Mouse (Mus musculus): ENCODE results near the gene Arih1. TPM values are rescaled to one million over a fixed set of nuclear protein-coding genes. Genes with fewer than 3 reads are reported as not detected.
"Not testable (repeated sequence)": the region's sequence is repeated elsewhere in the genome, so short reads cannot be mapped to it uniquely, and the experiment has no call there.

Gene Arih1
- polyA plus RNA-seq, 1 experiment from 2014 or later: 18.3 TPM

DNA sequence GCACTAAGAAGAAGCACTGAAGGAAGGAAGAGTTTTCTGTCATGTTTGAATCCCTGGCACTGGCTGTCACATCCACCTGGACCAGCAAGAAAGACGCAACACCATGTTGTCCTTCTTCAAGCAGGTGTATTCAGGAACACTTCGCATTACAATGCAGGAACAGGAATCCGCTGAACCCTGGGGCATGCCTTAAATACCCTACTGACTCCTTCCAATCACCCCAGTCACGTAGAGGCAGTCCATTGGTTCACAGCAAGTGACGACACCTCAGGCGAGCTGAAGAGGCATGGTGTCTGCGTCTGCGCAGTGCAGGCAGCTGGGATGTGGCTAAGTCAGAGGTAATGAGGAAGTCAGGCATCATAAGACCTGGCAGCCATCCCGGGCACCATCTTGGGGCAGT lies 116.8 kb downstream of the Arih1 start:
- Histone ChIP-seq H3K27me3 (ENCODE audit: control insufficient read depth, insufficient read depth, low read length) (no peaks in the 10 kb centered on the region), H3K4me3 (ENCODE audit: low read length) (no peak overlapping the region), H3K9ac (ENCODE audit: low read depth, low read length) (no peak overlapping the region), H3K36me3 (ENCODE audit: control insufficient read depth, insufficient read depth, low read length) (no peaks in the 10 kb centered on the region), H3K4me1 (ENCODE audit: control insufficient read depth, insufficient read depth, low read length) (no peaks in the 10 kb centered on the region), H3K27ac (ENCODE audit: low read depth, low read length) (no peak overlapping the region), H3K9me3 (ENCODE audit: control insufficient read depth, low read length) (peaks cover 3% of the 10 kb centered on the region; the same call in 1 of the 2 replicates), H3K4me2 (replicated peaks; ENCODE audit: low read depth, low read length) (no peak overlapping the region)
- ATAC-seq (ENCODE audit: low FRiP score, low TSS enrichment): no peak
- WGBS: 89% methylated on average over 9 of the region's 9 CpGs

DNA sequence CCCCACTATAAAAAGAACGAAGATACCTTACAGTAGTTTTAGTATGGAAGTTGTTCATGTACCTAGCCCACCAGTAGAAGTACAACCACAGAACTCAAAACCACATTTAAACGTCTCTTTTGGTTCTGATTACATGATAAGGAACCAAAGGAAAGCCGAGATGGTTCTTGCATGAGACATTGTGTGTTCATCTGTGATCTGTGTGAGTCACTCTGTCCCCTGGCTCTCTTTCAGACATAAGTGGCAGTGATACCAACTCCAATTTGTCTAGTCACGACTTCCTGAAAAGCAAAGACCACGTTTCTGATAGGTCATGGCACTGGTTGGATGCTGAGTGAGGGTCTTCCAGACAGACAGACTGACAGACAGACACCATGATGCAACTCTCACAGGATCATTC lies 117.2 kb downstream of the Arih1 start:
- ATAC-seq (ENCODE audit: low FRiP score, low TSS enrichment): no peak
- H3K4me3 ChIP-seq (ENCODE audit: low read length): no peak overlapping the region
- no peak overlapping the region for H3K9ac ChIP-seq (ENCODE audit: low read depth, low read length)
- H3K27ac ChIP-seq (ENCODE audit: low read depth, low read length): no peak overlapping the region
- no peaks in the 10 kb centered on the region for H3K36me3 ChIP-seq (ENCODE audit: control insufficient read depth, insufficient read depth, low read length)
- no peak overlapping the region for H3K4me2 ChIP-seq (replicated peaks; ENCODE audit: low read depth, low read length)
- H3K9me3 ChIP-seq (ENCODE audit: control insufficient read depth, low read length): peaks cover 3% of the 10 kb centered on the region; the same call in 1 of the 2 replicates
- no peaks in the 10 kb centered on the region for H3K4me1 ChIP-seq (ENCODE audit: control insufficient read depth, insufficient read depth, low read length)
- no peaks in the 10 kb centered on the region for H3K27me3 ChIP-seq (ENCODE audit: control insufficient read depth, insufficient read depth, low read length)
- WGBS: 75% methylated on average over 5 of the region's 5 CpGs

DNA sequence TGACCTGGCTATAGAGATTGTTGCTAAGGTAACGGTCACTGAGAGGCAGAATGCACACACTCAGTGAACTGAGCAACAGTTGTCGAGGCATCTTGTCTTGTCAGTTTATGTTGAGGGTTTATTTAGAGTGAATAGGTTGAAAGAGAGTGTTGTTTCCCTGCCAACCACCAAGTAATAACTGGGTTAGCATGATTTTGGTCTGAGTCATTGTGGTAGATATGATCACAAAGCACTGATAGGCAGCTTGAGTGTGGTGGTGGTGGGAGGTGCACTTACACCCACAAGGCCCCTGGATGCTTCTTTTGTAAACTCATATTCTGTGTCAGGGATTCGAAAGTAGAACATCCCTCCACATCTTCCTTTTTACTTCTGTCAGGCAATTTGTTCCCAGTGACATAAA lies 125.9 kb downstream of the Arih1 start:
- ATAC-seq (ENCODE audit: low FRiP score, low TSS enrichment); H3K27ac ChIP-seq (ENCODE audit: low read depth, low read length); H3K4me1 ChIP-seq (ENCODE audit: control insufficient read depth, insufficient read depth, low read length); H3K4me2 ChIP-seq (replicated peaks; ENCODE audit: low read depth, low read length); H3K9me3 ChIP-seq (ENCODE audit: control insufficient read depth, low read length); H3K4me3 ChIP-seq (ENCODE audit: low read length); H3K36me3 ChIP-seq (ENCODE audit: control insufficient read depth, insufficient read depth, low read length); H3K9ac ChIP-seq (ENCODE audit: low read depth, low read length); H3K27me3 ChIP-seq (ENCODE audit: control insufficient read depth, insufficient read depth, low read length): not testable (repeated sequence)
- WGBS: no CpG with 5 or more reads among the region's 3 CpGs

DNA sequence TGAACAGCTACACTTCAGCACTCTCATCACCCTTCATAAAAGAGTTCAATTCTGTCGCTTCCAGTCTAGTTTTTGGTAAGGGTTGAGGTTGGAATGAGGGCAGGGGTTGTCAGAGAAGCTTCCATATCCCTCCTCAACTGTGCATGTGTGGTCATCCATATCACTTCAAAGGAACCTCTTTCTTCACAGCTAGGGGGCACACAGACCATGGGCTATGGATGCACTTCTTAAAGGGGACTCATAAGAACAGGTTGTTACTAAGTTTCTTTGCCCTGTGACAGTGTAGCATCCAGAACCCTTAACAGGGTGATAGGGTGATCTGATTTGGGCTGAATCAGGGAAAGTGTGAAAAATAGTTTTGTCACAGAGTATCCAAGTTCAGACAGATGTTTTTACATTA lies 128.4 kb downstream of the Arih1 start:
- H3K27me3 ChIP-seq (ENCODE audit: control insufficient read depth, insufficient read depth, low read length); H3K4me3 ChIP-seq (ENCODE audit: low read length); H3K9ac ChIP-seq (ENCODE audit: low read depth, low read length); H3K36me3 ChIP-seq (ENCODE audit: control insufficient read depth, insufficient read depth, low read length); H3K4me2 ChIP-seq (replicated peaks; ENCODE audit: low read depth, low read length); H3K4me1 ChIP-seq (ENCODE audit: control insufficient read depth, insufficient read depth, low read length); H3K27ac ChIP-seq (ENCODE audit: low read depth, low read length); H3K9me3 ChIP-seq (ENCODE audit: control insufficient read depth, low read length); ATAC-seq (ENCODE audit: low FRiP score, low TSS enrichment): not testable (repeated sequence)
- whole genome bisulfite sequencing: 64% methylated on average over 1 of the region's 1 CpGs

DNA sequence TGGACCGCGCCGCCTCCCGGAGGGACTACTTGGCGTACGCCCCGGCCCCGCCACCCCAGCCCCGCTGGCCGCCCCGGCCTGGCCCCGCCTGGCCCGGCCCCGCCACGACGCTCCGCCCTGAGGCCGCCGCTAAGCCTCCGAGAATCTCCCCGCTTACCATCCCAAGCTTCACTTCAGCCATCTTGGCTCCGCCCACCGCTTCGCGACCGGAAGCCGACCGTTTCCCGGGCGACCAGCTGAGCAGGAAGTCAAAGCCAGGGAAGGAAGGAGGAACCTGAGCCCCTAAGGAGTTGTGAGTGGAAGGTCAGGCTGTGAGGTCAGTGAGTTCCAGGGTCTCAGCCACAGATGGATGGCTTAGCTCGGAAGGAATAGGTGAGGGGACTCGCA lies 133.2 kb downstream of the Arih1 start, which contains the start of gene Bbs4:
Gene Bbs4, minus strand, starts transcription at position 256 of the 387 bp plus-strand sequence.
- ATAC-seq (ENCODE audit: low FRiP score, low TSS enrichment): peak; percentile 97
- peak within 1 kb of the TSS; percentile 73 for H3K9ac ChIP-seq (ENCODE audit: low read depth, low read length)
- H3K9me3 ChIP-seq (ENCODE audit: control insufficient read depth, low read length): no peaks in the 10 kb centered on the region
- peak within 1 kb of the TSS; percentile 55 for H3K4me3 ChIP-seq (ENCODE audit: low read length)
- H3K4me1 ChIP-seq (ENCODE audit: control insufficient read depth, insufficient read depth, low read length): no peaks in the 10 kb centered on the region; the same call in 1 of the 2 replicates
- H3K36me3 ChIP-seq (ENCODE audit: control insufficient read depth, insufficient read depth, low read length): no peaks in the 10 kb centered on the region
- H3K4me2 ChIP-seq (replicated peaks; ENCODE audit: low read depth, low read length): peak within 1 kb of the TSS; percentile 45
- peak within 1 kb of the TSS; percentile 75 for H3K27ac ChIP-seq (ENCODE audit: low read depth, low read length)
- H3K27me3 ChIP-seq (ENCODE audit: control insufficient read depth, insufficient read depth, low read length): no peaks in the 10 kb centered on the region
- 1% methylated on average over 32 of the region's 32 CpGs for WGBS

DNA sequence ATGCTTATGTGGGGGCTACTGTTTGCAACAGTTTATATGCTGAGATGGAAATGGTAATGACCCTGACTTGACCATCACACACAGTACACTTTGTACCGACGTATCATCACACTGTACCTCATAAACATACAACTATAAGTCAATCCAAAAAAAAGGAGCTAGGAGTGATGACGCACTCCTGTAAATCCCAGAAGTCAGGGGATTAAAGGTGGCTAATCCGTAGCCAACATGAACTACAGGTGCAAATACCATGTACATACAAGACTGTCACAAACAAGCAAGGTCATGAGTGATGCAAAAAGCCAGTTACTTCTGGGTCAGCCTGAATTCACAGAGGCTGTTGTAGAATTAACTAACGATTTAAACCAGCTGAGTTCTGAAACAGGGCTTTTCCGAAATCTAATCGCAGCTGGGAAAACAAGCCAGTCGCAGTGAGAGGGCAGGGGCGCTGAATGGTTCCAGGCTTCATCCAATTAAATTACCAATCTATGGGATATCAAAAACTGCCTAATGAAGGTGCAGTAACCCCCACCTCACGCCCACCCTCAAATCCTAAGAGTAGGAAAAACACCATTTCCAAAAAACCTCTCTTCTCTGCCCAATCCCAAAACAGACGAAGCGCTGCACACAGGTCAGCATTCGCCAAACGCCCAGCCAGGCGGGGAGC lies 133.7 kb downstream of the Arih1 start:
- peak overlapping the region; percentile 75 for H3K27ac ChIP-seq (ENCODE audit: low read depth, low read length)
- no peaks in the 10 kb centered on the region; the same call in 1 of the 2 replicates for H3K4me1 ChIP-seq (ENCODE audit: control insufficient read depth, insufficient read depth, low read length)
- H3K27me3 ChIP-seq (ENCODE audit: control insufficient read depth, insufficient read depth, low read length): no peaks in the 10 kb centered on the region
- no peaks in the 10 kb centered on the region for H3K36me3 ChIP-seq (ENCODE audit: control insufficient read depth, insufficient read depth, low read length)
- peak overlapping the region; percentile 55 for H3K4me3 ChIP-seq (ENCODE audit: low read length)
- peak overlapping the region; percentile 73 for H3K9ac ChIP-seq (ENCODE audit: low read depth, low read length)
- peak overlapping the region; percentile 45 for H3K4me2 ChIP-seq (replicated peaks; ENCODE audit: low read depth, low read length)
- ATAC-seq (ENCODE audit: low FRiP score, low TSS enrichment): no peak
- H3K9me3 ChIP-seq (ENCODE audit: control insufficient read depth, low read length): no peaks in the 10 kb centered on the region
- WGBS: 10% methylated on average over 15 of the region's 15 CpGs

DNA sequence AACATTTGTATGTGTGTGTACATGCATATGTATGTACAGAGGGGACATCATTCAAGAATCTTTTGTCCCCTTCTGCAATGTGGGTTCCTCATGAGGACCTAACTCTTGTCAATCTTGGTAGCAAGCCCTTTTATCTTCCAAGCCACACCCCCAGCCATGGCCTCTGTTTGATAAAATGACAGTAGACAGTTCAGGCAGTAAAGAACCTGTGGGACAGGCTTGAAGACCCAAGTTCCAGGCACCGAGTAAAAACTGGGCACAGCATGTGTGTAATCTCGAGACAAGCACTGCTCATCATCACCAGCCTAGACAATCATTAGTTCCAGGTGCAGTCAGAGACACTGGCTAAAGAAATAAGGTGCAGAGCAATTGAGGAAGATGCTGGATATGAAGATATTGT lies 140.2 kb downstream of the Arih1 start:
- H3K4me1 ChIP-seq (ENCODE audit: control insufficient read depth, insufficient read depth, low read length): no peaks in the 10 kb centered on the region
- no peaks in the 10 kb centered on the region for H3K9me3 ChIP-seq (ENCODE audit: control insufficient read depth, low read length)
- no peaks in the 10 kb centered on the region for H3K27me3 ChIP-seq (ENCODE audit: control insufficient read depth, insufficient read depth, low read length)
- no peak overlapping the region for H3K9ac ChIP-seq (ENCODE audit: low read depth, low read length)
- no peaks in the 10 kb centered on the region for H3K36me3 ChIP-seq (ENCODE audit: control insufficient read depth, insufficient read depth, low read length)
- H3K27ac ChIP-seq (ENCODE audit: low read depth, low read length): no peak overlapping the region
- H3K4me3 ChIP-seq (ENCODE audit: low read length): no peak overlapping the region
- ATAC-seq (ENCODE audit: low FRiP score, low TSS enrichment): no peak
- WGBS: 82% methylated on average over 2 of the region's 2 CpGs
- H3K4me2 ChIP-seq (replicated peaks; ENCODE audit: low read depth, low read length): no peak overlapping the region

DNA sequence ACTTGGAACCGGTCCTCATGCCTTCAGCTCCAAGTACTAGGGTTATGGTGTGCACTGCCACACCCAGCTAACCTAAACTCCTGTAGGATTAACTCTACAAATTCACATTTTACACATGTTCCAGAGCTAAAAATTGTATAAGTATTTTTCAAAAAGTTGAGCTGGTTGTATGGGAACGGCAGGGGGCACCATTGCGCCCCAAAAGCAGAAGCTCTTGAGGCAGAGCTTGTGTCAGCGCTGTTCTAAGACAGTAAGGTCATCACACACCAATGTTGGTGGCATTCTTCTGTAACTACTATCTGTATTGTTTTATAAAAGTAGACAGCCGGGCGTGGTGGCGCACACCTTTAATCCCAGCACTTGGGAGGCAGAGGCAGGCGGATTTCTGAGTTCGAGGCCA lies 146.4 kb downstream of the Arih1 start:
- Histone ChIP-seq H3K9me3 (ENCODE audit: control insufficient read depth, low read length) (no peaks in the 10 kb centered on the region), H3K4me2 (replicated peaks; ENCODE audit: low read depth, low read length) (no peak overlapping the region), H3K27ac (ENCODE audit: low read depth, low read length) (no peak overlapping the region), H3K27me3 (ENCODE audit: control insufficient read depth, insufficient read depth, low read length) (no peaks in the 10 kb centered on the region), H3K4me1 (ENCODE audit: control insufficient read depth, insufficient read depth, low read length) (no peaks in the 10 kb centered on the region), H3K4me3 (ENCODE audit: low read length) (no peak overlapping the region), H3K9ac (ENCODE audit: low read depth, low read length) (no peak overlapping the region), H3K36me3 (ENCODE audit: control insufficient read depth, insufficient read depth, low read length) (peaks cover 7% of the 10 kb centered on the region; the same call in 1 of the 2 replicates)
- 87% methylated on average over 9 of the region's 9 CpGs for WGBS
- no peak for ATAC-seq (ENCODE audit: low FRiP score, low TSS enrichment)

DNA sequence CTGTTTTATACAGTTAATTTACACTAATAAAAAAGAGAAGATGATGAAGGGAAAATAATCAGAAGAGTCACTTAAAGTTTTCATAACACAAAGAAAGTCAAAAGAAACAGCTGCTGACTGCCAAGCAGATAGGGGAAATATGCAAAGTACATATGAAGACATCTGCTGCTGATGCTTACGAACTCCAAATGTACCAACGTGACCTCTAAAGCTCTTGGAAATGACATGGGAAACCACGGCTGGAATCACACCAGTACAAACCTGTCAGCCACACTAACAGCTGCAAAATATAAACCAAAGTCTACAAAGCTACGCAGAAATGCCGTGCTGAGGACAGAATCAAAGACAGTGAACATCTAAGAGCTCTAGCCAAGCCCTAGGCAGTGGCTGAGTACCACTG lies 147.3 kb downstream of the Arih1 start:
- ATAC-seq (ENCODE audit: low FRiP score, low TSS enrichment): no peak
- H3K9me3 ChIP-seq (ENCODE audit: control insufficient read depth, low read length): no peaks in the 10 kb centered on the region
- no peak overlapping the region for H3K4me3 ChIP-seq (ENCODE audit: low read length)
- H3K4me2 ChIP-seq (replicated peaks; ENCODE audit: low read depth, low read length): no peak overlapping the region
- H3K27ac ChIP-seq (ENCODE audit: low read depth, low read length): no peak overlapping the region
- peaks cover 7% of the 10 kb centered on the region; the same call in 1 of the 2 replicates for H3K36me3 ChIP-seq (ENCODE audit: control insufficient read depth, insufficient read depth, low read length)
- H3K9ac ChIP-seq (ENCODE audit: low read depth, low read length): no peak overlapping the region
- 75% methylated on average over 5 of the region's 5 CpGs for WGBS
- no peaks in the 10 kb centered on the region for H3K4me1 ChIP-seq (ENCODE audit: control insufficient read depth, insufficient read depth, low read length)
- no peaks in the 10 kb centered on the region for H3K27me3 ChIP-seq (ENCODE audit: control insufficient read depth, insufficient read depth, low read length)

Data from kidney, embryonic 14.5 days (tissue).